Mouse (Mus musculus): ENCODE results near the gene Srd5a2. TPM values are rescaled to one million over a fixed set of nuclear protein-coding genes. Genes with fewer than 3 reads are reported as not detected.

The Srd5a2 gene
- total and polyA plus RNA-seq, 3 experiments = 0.21 to 0.27 TPM; not detected in 1

- intact Hi-C loops (cut with DNase I) = loop anchor here (2.0 kb wide), 1 partner anchor 69 kb away; no protein-coding TSS in a partner anchor
- Histone ChIP-seq H3K79me2 (replicated peaks; ENCODE audit: control insufficient read depth, insufficient read depth, low read length) (no peaks in the 10 kb centered on the region), H3K36me3 (ENCODE audit: control insufficient read depth, insufficient read depth, low read length) (no peaks in the 10 kb centered on the region), H3K27ac (no peak overlapping the region), H3K27me3 (ENCODE audit: control insufficient read depth, insufficient read depth, low read length) (no peaks in the 10 kb centered on the region), H3K9ac (ENCODE audit: low read depth, low read length) (no peak overlapping the region), H3K4me1 (ENCODE audit: control insufficient read depth, insufficient read depth, low read length) (peaks cover 2% of the 10 kb centered on the region; the same call in 1 of the 2 replicates), H3K4me3 (no peak overlapping the region)
- no peak for DNase-seq
- TF ChIP-seq POLR2A (IDR thresholded peaks at IDR 0.05; ENCODE audit: insufficient read depth, low read depth, low read length) = no peak
- TF ChIP-seq EP300 (IDR thresholded peaks at IDR 0.05; ENCODE audit: insufficient read depth, low read depth, low read length) = no peak
- no peak for TF ChIP-seq CTCF (IDR thresholded peaks at IDR 0.05)
- 72% methylated on average over 4 of the region's 4 CpGs for WGBS
Measured at GRCm38 (mm10) chr17:74018281-74018680, 29.4 kb downstream of the Srd5a2 start.

- Histone ChIP-seq H3K79me2 (replicated peaks; ENCODE audit: control insufficient read depth, insufficient read depth, low read length) (no peaks in the 10 kb centered on the region), H3K4me3 (no peak overlapping the region), H3K4me1 (ENCODE audit: control insufficient read depth, insufficient read depth, low read length) (peaks cover 2% of the 10 kb centered on the region; the same call in 1 of the 2 replicates), H3K9ac (ENCODE audit: low read depth, low read length) (no peak overlapping the region), H3K27me3 (ENCODE audit: control insufficient read depth, insufficient read depth, low read length) (no peaks in the 10 kb centered on the region), H3K27ac (no peak overlapping the region), H3K36me3 (ENCODE audit: control insufficient read depth, insufficient read depth, low read length) (no peaks in the 10 kb centered on the region)
- TF ChIP-seq CTCF (IDR thresholded peaks at IDR 0.05) = no peak
- no peak for TF ChIP-seq POLR2A (IDR thresholded peaks at IDR 0.05; ENCODE audit: insufficient read depth, low read depth, low read length)
- no peak for TF ChIP-seq EP300 (IDR thresholded peaks at IDR 0.05; ENCODE audit: insufficient read depth, low read depth, low read length)
- DNase-seq = no peak
- intact Hi-C loops (cut with DNase I) = loop anchor here (2.0 kb wide), 1 partner anchor 69 kb away; no protein-coding TSS in a partner anchor
- WGBS = 86% methylated on average over 1 of the region's 1 CpGs
Measured at GRCm38 (mm10) chr17:74017649-74018048, 30.1 kb downstream of the Srd5a2 start.

GRCm38 (mm10) chr17:74015128-74015527 lies 32.6 kb downstream of the Srd5a2 start:
- Histone ChIP-seq H3K36me3 (ENCODE audit: control insufficient read depth, insufficient read depth, low read length) (no peaks in the 10 kb centered on the region), H3K9ac (ENCODE audit: low read depth, low read length) (no peak overlapping the region), H3K4me3 (no peak overlapping the region), H3K27ac (no peak overlapping the region), H3K79me2 (replicated peaks; ENCODE audit: control insufficient read depth, insufficient read depth, low read length) (no peaks in the 10 kb centered on the region), H3K4me1 (ENCODE audit: control insufficient read depth, insufficient read depth, low read length) (peaks cover 1% of the 10 kb centered on the region; the same call in 1 of the 2 replicates), H3K27me3 (ENCODE audit: control insufficient read depth, insufficient read depth, low read length) (no peaks in the 10 kb centered on the region)
- no peak for DNase-seq
- 82% methylated on average over 6 of the region's 6 CpGs for WGBS
- intact Hi-C loops (cut with DNase I) = no loop called here
- TF ChIP-seq EP300 (IDR thresholded peaks at IDR 0.05; ENCODE audit: insufficient read depth, low read depth, low read length) = no peak
- TF ChIP-seq CTCF (IDR thresholded peaks at IDR 0.05) = no peak
- no peak for TF ChIP-seq POLR2A (IDR thresholded peaks at IDR 0.05; ENCODE audit: insufficient read depth, low read depth, low read length)

- 77% methylated on average over 4 of the region's 4 CpGs for WGBS
- intact Hi-C loops (cut with DNase I) = no loop called here
Measured at GRCm38 (mm10) chr17:74008680-74009079, 39.0 kb downstream of the Srd5a2 start.

GRCm38 (mm10) chr17:74007001-74007400 lies 40.7 kb downstream of the Srd5a2 start:
- Histone ChIP-seq H3K9ac (ENCODE audit: low read depth, low read length) (no peak overlapping the region), H3K79me2 (replicated peaks; ENCODE audit: control insufficient read depth, insufficient read depth, low read length) (no peaks in the 10 kb centered on the region), H3K27ac (no peak overlapping the region), H3K4me3 (no peak overlapping the region), H3K27me3 (ENCODE audit: control insufficient read depth, insufficient read depth, low read length) (no peaks in the 10 kb centered on the region), H3K36me3 (ENCODE audit: control insufficient read depth, insufficient read depth, low read length) (no peaks in the 10 kb centered on the region), H3K4me1 (ENCODE audit: control insufficient read depth, insufficient read depth, low read length) (no peaks in the 10 kb centered on the region)
- TF ChIP-seq POLR2A (IDR thresholded peaks at IDR 0.05; ENCODE audit: insufficient read depth, low read depth, low read length) = no peak
- no peak for TF ChIP-seq EP300 (IDR thresholded peaks at IDR 0.05; ENCODE audit: insufficient read depth, low read depth, low read length)
- TF ChIP-seq CTCF (IDR thresholded peaks at IDR 0.05) = no peak
- WGBS = 72% methylated on average over 8 of the region's 8 CpGs
- no peak for DNase-seq
- intact Hi-C loops (cut with DNase I) = no loop called here

More at GRCm38 (mm10) chr17:74008680-74009079, 39.0 kb downstream of the Srd5a2 start:
- Histone ChIP-seq H3K4me3 (no peak overlapping the region), H3K27ac (no peak overlapping the region), H3K9ac (ENCODE audit: low read depth, low read length) (no peak overlapping the region), H3K27me3 (ENCODE audit: control insufficient read depth, insufficient read depth, low read length) (no peaks in the 10 kb centered on the region), H3K4me1 (ENCODE audit: control insufficient read depth, insufficient read depth, low read length) (no peaks in the 10 kb centered on the region), H3K36me3 (ENCODE audit: control insufficient read depth, insufficient read depth, low read length) (no peaks in the 10 kb centered on the region), H3K79me2 (replicated peaks; ENCODE audit: control insufficient read depth, insufficient read depth, low read length) (no peaks in the 10 kb centered on the region)
- no peak for DNase-seq
- no peak for TF ChIP-seq CTCF (IDR thresholded peaks at IDR 0.05)
- no peak for TF ChIP-seq POLR2A (IDR thresholded peaks at IDR 0.05; ENCODE audit: insufficient read depth, low read depth, low read length)
- TF ChIP-seq EP300 (IDR thresholded peaks at IDR 0.05; ENCODE audit: insufficient read depth, low read depth, low read length) = no peak

- no peak for DNase-seq
- no peaks in the 10 kb centered on the region for H3K27me3 ChIP-seq (ENCODE audit: control insufficient read depth, insufficient read depth, low read length)
- WGBS = 70% methylated on average over 2 of the region's 2 CpGs
- no peak overlapping the region for H3K9ac ChIP-seq (ENCODE audit: low read depth, low read length)
- intact Hi-C loops (cut with DNase I) = no loop called here
- H3K79me2 ChIP-seq (replicated peaks; ENCODE audit: control insufficient read depth, insufficient read depth, low read length) = no peaks in the 10 kb centered on the region
- H3K4me3 ChIP-seq = no peak overlapping the region
- H3K27ac ChIP-seq = no peak overlapping the region
- H3K4me1 ChIP-seq (ENCODE audit: control insufficient read depth, insufficient read depth, low read length) = no peaks in the 10 kb centered on the region
- TF ChIP-seq CTCF (IDR thresholded peaks at IDR 0.05) = no peak
- no peak for TF ChIP-seq POLR2A (IDR thresholded peaks at IDR 0.05; ENCODE audit: insufficient read depth, low read depth, low read length)
- no peak for TF ChIP-seq EP300 (IDR thresholded peaks at IDR 0.05; ENCODE audit: insufficient read depth, low read depth, low read length)
- no peaks in the 10 kb centered on the region for H3K36me3 ChIP-seq (ENCODE audit: control insufficient read depth, insufficient read depth, low read length)
Measured at GRCm38 (mm10) chr17:74002396-74002795, 45.3 kb downstream of the Srd5a2 start.
